Mouse (Mus musculus): ENCODE measurements around the gene Adgrd1.

Adgrd1 gene

GRCm38 (mm10) chr5:129200132-129200531 is 103.6 kb downstream of the Adgrd1 start:
- TF ChIP-seq NANOG (IDR thresholded peaks at IDR 0.05; ENCODE audit: borderline replicate concordance, low read length) (no peak), POU5F1 (IDR thresholded peaks at IDR 0.05; ENCODE audit: borderline replicate concordance, low read length) (no peak), CTCF (conservative IDR thresholded peaks at IDR 0.05; ENCODE audit: low read length) (no peak)
- Histone ChIP-seq H3K27me3 (ENCODE audit: insufficient read depth, low read length) (peaks cover 12% of the 10 kb centered on the region; the same call in 1 of the 2 replicates), H3K4me3 (replicated peaks; ENCODE audit: low read length) (no peak overlapping the region), H3K9me3 (ENCODE audit: low read length) (no peaks in the 10 kb centered on the region), H3K36me3 (ENCODE audit: insufficient read depth, low read length) (peaks cover 12% of the 10 kb centered on the region), H3K4me1 (replicated peaks; ENCODE audit: low read depth, low read length) (peaks cover 33% of the 10 kb centered on the region)

GRCm38 (mm10) chr5:129208279-129208678 is 111.7 kb downstream of the Adgrd1 start:
- Histone ChIP-seq H3K27me3 (ENCODE audit: insufficient read depth, low read length) (peaks cover 24% of the 10 kb centered on the region), H3K36me3 (ENCODE audit: insufficient read depth, low read length) (no peaks in the 10 kb centered on the region), H3K4me1 (replicated peaks; ENCODE audit: low read depth, low read length) (no peaks in the 10 kb centered on the region), H3K9me3 (ENCODE audit: low read length) (no peaks in the 10 kb centered on the region), H3K4me3 (replicated peaks; ENCODE audit: low read length) (no peak overlapping the region)
- TF ChIP-seq CTCF (conservative IDR thresholded peaks at IDR 0.05; ENCODE audit: low read length) (no peak), POU5F1 (IDR thresholded peaks at IDR 0.05; ENCODE audit: borderline replicate concordance, low read length) (no peak), NANOG (IDR thresholded peaks at IDR 0.05; ENCODE audit: borderline replicate concordance, low read length) (no peak)

GRCm38 (mm10) chr5:129208845-129209244 is 112.3 kb downstream of the Adgrd1 start:
- Histone ChIP-seq H3K4me1 (replicated peaks; ENCODE audit: low read depth, low read length) (peaks cover 3% of the 10 kb centered on the region), H3K9me3 (ENCODE audit: low read length) (no peaks in the 10 kb centered on the region), H3K27me3 (ENCODE audit: insufficient read depth, low read length) (peaks cover 21% of the 10 kb centered on the region), H3K36me3 (ENCODE audit: insufficient read depth, low read length) (no peaks in the 10 kb centered on the region), H3K4me3 (replicated peaks; ENCODE audit: low read length) (no peak overlapping the region)
- no peak for TF ChIP-seq NANOG (IDR thresholded peaks at IDR 0.05; ENCODE audit: borderline replicate concordance, low read length)

GRCm38 (mm10) chr5:129211385-129212031 is 115.0 kb downstream of the Adgrd1 start:
- no peak overlapping the region for H3K4me3 ChIP-seq (replicated peaks; ENCODE audit: low read length)
- 0 out of 2 replicates have a peak, but pooled peaks cover 3% of the 10 kb centered on the region for H3K9me3 ChIP-seq (ENCODE audit: low read length)
- peaks cover 30% of the 10 kb centered on the region for H3K27me3 ChIP-seq (ENCODE audit: insufficient read depth, low read length)
- peaks cover 12% of the 10 kb centered on the region for H3K4me1 ChIP-seq (replicated peaks; ENCODE audit: low read depth, low read length)
- TF ChIP-seq POU5F1 (IDR thresholded peaks at IDR 0.05; ENCODE audit: borderline replicate concordance, low read length), result no peak
- TF ChIP-seq NANOG (IDR thresholded peaks at IDR 0.05; ENCODE audit: borderline replicate concordance, low read length), result no peak
- TF ChIP-seq CTCF (conservative IDR thresholded peaks at IDR 0.05; ENCODE audit: low read length), result no peak
- no peaks in the 10 kb centered on the region for H3K36me3 ChIP-seq (ENCODE audit: insufficient read depth, low read length)

- H3K4me3 ChIP-seq (replicated peaks; ENCODE audit: low read length), result no peak overlapping the region
- TF ChIP-seq CTCF (conservative IDR thresholded peaks at IDR 0.05; ENCODE audit: low read length) (no peak), NANOG (IDR thresholded peaks at IDR 0.05; ENCODE audit: borderline replicate concordance, low read length) (no peak), POU5F1 (IDR thresholded peaks at IDR 0.05; ENCODE audit: borderline replicate concordance, low read length) (no peak)
- H3K36me3 ChIP-seq (ENCODE audit: insufficient read depth, low read length), result no peaks in the 10 kb centered on the region
- H3K27me3 ChIP-seq (ENCODE audit: insufficient read depth, low read length), result peaks cover 24% of the 10 kb centered on the region
- 0 out of 2 replicates have a peak, but pooled peaks cover 3% of the 10 kb centered on the region for H3K9me3 ChIP-seq (ENCODE audit: low read length)
- peaks cover 37% of the 10 kb centered on the region for H3K4me1 ChIP-seq (replicated peaks; ENCODE audit: low read depth, low read length)
Observed at GRCm38 (mm10) chr5:129214023-129214422, 117.5 kb downstream of the Adgrd1 start.

- TF ChIP-seq NANOG (IDR thresholded peaks at IDR 0.05; ENCODE audit: borderline replicate concordance, low read length), result no peak
- TF ChIP-seq POU5F1 (IDR thresholded peaks at IDR 0.05; ENCODE audit: borderline replicate concordance, low read length), result no peak
- no peak for TF ChIP-seq CTCF (conservative IDR thresholded peaks at IDR 0.05; ENCODE audit: low read length)
- Histone ChIP-seq H3K36me3 (ENCODE audit: insufficient read depth, low read length) (no peaks in the 10 kb centered on the region), H3K27me3 (ENCODE audit: insufficient read depth, low read length) (peaks cover 12% of the 10 kb centered on the region), H3K4me1 (replicated peaks; ENCODE audit: low read depth, low read length) (peaks cover 45% of the 10 kb centered on the region), H3K4me3 (replicated peaks; ENCODE audit: low read length) (no peak overlapping the region), H3K9me3 (ENCODE audit: low read length) (peaks cover 8% of the 10 kb centered on the region; the same call in 1 of the 2 replicates)
Observed at GRCm38 (mm10) chr5:129216001-129216400, 119.5 kb downstream of the Adgrd1 start.

- Histone ChIP-seq H3K9me3 (ENCODE audit: low read length) (peaks cover 8% of the 10 kb centered on the region; the same call in 1 of the 2 replicates), H3K4me3 (replicated peaks; ENCODE audit: low read length) (peak overlapping the region; percentile 37), H3K4me1 (replicated peaks; ENCODE audit: low read depth, low read length) (peaks cover 56% of the 10 kb centered on the region), H3K36me3 (ENCODE audit: insufficient read depth, low read length) (no peaks in the 10 kb centered on the region), H3K27me3 (ENCODE audit: insufficient read depth, low read length) (peaks cover 9% of the 10 kb centered on the region)
- TF ChIP-seq NANOG (IDR thresholded peaks at IDR 0.05; ENCODE audit: borderline replicate concordance, low read length) (no peak), POU5F1 (IDR thresholded peaks at IDR 0.05; ENCODE audit: borderline replicate concordance, low read length) (no peak), CTCF (conservative IDR thresholded peaks at IDR 0.05; ENCODE audit: low read length) (no peak)
Observed at GRCm38 (mm10) chr5:129217481-129218221, 121.1 kb downstream of the Adgrd1 start.

- Histone ChIP-seq H3K4me1 (replicated peaks; ENCODE audit: low read depth, low read length) (peaks cover 56% of the 10 kb centered on the region), H3K9me3 (ENCODE audit: low read length) (peaks cover 8% of the 10 kb centered on the region; the same call in 1 of the 2 replicates), H3K36me3 (ENCODE audit: insufficient read depth, low read length) (no peaks in the 10 kb centered on the region), H3K27me3 (ENCODE audit: insufficient read depth, low read length) (peaks cover 9% of the 10 kb centered on the region), H3K4me3 (replicated peaks; ENCODE audit: low read length) (peak overlapping the region; percentile 39; the same call in 1 of the 2 replicates)
- TF ChIP-seq CTCF (conservative IDR thresholded peaks at IDR 0.05; ENCODE audit: low read length), result no peak
- TF ChIP-seq POU5F1 (IDR thresholded peaks at IDR 0.05; ENCODE audit: borderline replicate concordance, low read length), result no peak
- no peak for TF ChIP-seq NANOG (IDR thresholded peaks at IDR 0.05; ENCODE audit: borderline replicate concordance, low read length)
Observed at GRCm38 (mm10) chr5:129218222-129218505, 121.6 kb downstream of the Adgrd1 start.

All from E14TG2a.4 (cell line).